Mouse (Mus musculus): Measurements from ENCODE around the gene Rab11fip4. TPM values are rescaled to one million over a fixed set of nuclear protein-coding genes. Genes with fewer than 3 reads are reported as not detected.

Rab11fip4 gene
- polyA plus RNA-seq, 1 experiment from 2014 or later = 1.3 TPM

DNA sequence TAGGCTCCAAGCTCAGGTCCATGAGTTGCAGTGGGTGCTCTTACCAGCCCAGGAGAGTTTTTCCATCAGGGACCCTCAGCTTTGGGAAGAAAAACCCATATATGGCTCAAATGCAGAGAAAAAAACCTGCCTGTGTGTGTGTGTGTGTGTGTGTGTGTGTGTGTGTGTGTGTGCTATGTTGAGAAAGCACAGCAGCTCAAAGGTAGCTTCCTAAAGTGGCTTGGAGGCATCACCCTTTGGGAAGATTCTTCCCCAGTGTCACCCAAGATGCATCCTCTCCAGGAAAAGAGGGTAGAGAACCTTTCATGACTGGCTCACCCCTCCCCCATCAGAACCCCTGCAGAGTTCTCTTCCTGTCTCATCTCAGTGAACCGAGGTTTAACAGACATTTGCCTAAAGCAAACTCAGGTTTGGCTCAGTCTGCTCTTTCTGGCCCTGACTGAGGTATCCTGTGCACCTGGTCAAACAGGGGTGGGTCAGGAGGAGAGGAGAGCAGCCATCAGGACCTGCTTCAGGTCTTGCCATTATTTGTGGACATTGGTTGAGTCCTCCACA, 21.1 kb downstream of the Rab11fip4 start:
- Histone ChIP-seq H3K4me3 (ENCODE audit: low read length) (no peak overlapping the region), H3K9ac (ENCODE audit: low read depth, low read length) (no peak overlapping the region), H3K4me2 (ENCODE audit: low read depth, low read length) (no peak overlapping the region), H3K36me3 (ENCODE audit: control insufficient read depth, insufficient read depth, low read length) (no peaks in the 10 kb centered on the region), H3K9me3 (ENCODE audit: control insufficient read depth, low read length) (no peaks in the 10 kb centered on the region), H3K27ac (ENCODE audit: low read length) (no peak overlapping the region), H3K4me1 (ENCODE audit: control insufficient read depth, insufficient read depth, low read length) (peaks cover 14% of the 10 kb centered on the region), H3K27me3 (replicated peaks; ENCODE audit: control insufficient read depth, insufficient read depth, low read length) (no peaks in the 10 kb centered on the region)
- WGBS = 17% methylated on average over 1 of the region's 1 CpGs
- ATAC-seq = no peak

DNA sequence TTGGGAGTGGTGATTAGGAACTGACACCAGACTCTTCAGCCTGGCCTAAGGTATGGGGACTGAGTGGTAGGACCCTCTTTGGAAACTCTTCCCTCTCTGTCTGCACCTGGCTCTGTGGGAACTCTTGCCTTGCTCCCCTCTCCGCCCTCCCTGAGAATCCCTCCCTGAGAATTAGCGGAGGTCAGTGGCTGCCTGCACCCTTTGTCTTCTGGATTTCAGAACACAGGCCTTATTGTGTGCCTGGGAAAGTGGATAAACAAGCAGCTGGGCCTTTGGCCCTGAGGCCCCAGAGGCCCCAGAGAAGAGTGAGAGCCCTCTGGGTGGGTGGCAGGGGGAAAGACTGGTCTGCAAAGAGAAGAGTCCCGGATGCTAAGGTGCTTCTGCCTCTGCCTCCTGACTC, 22.1 kb downstream of the Rab11fip4 start:
- 46% methylated on average over 3 of the region's 3 CpGs for WGBS
- H3K9me3 ChIP-seq (ENCODE audit: control insufficient read depth, low read length) = no peaks in the 10 kb centered on the region
- H3K27me3 ChIP-seq (replicated peaks; ENCODE audit: control insufficient read depth, insufficient read depth, low read length) = no peaks in the 10 kb centered on the region
- no peaks in the 10 kb centered on the region for H3K36me3 ChIP-seq (ENCODE audit: control insufficient read depth, insufficient read depth, low read length)
- H3K9ac ChIP-seq (ENCODE audit: low read depth, low read length) = no peak overlapping the region
- no peak overlapping the region for H3K4me2 ChIP-seq (ENCODE audit: low read depth, low read length)
- no peak overlapping the region for H3K27ac ChIP-seq (ENCODE audit: low read length)
- peaks cover 14% of the 10 kb centered on the region for H3K4me1 ChIP-seq (ENCODE audit: control insufficient read depth, insufficient read depth, low read length)
- ATAC-seq = no peak
- H3K4me3 ChIP-seq (ENCODE audit: low read length) = no peak overlapping the region

DNA sequence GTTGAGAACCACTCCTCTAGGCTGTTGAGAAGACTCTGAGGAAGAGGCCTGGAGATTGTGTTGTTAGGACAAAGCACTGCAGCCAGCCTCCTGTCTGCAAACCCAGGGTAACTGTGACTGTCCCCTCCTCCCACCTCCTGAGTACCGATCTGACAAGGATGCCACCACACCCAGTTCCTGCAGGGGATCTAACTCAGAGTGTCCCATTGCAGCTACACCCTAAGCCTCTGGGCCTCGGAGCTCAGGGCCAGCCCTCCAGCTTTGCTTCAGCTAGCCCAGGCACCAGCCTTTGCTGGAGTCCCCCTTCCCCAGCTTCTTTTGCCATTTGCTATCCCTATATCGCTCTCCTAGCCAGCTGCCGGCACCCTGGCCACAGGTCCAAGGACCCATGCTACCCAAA, 22.7 kb downstream of the Rab11fip4 start:
- WGBS = 60% methylated on average over 4 of the region's 4 CpGs
- no peak overlapping the region for H3K27ac ChIP-seq (ENCODE audit: low read length)
- peaks cover 14% of the 10 kb centered on the region for H3K4me1 ChIP-seq (ENCODE audit: control insufficient read depth, insufficient read depth, low read length)
- H3K27me3 ChIP-seq (replicated peaks; ENCODE audit: control insufficient read depth, insufficient read depth, low read length) = no peaks in the 10 kb centered on the region
- no peak overlapping the region for H3K9ac ChIP-seq (ENCODE audit: low read depth, low read length)
- no peak for ATAC-seq
- H3K4me3 ChIP-seq (ENCODE audit: low read length) = no peak overlapping the region
- H3K9me3 ChIP-seq (ENCODE audit: control insufficient read depth, low read length) = no peaks in the 10 kb centered on the region
- no peak overlapping the region for H3K4me2 ChIP-seq (ENCODE audit: low read depth, low read length)
- H3K36me3 ChIP-seq (ENCODE audit: control insufficient read depth, insufficient read depth, low read length) = no peaks in the 10 kb centered on the region

DNA sequence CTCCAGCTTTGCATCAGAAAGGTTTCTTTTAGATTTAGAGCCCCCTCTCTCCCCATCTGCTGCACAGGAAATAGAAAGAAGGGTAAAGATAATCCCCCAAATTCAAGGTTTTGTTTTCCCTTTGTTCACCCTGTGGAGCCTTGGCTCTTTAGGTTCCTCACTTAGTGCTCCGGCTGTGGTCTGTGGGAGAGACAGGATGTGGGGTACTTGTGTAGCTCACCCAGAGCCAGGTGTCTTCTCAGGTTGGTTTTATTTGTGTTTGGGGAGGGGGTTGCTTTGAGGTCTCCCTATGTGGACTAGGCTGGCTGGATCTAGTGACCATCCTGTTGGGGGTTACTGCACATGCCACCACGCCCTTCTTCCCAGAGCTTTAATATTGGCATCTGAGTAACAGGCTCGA, 23.9 kb downstream of the Rab11fip4 start:
- H3K4me2 ChIP-seq (ENCODE audit: low read depth, low read length) = no peak overlapping the region
- no peaks in the 10 kb centered on the region for H3K27me3 ChIP-seq (replicated peaks; ENCODE audit: control insufficient read depth, insufficient read depth, low read length)
- 74% methylated on average over 3 of the region's 3 CpGs for WGBS
- no peak overlapping the region for H3K4me3 ChIP-seq (ENCODE audit: low read length)
- H3K9ac ChIP-seq (ENCODE audit: low read depth, low read length) = no peak overlapping the region
- no peak for ATAC-seq
- H3K36me3 ChIP-seq (ENCODE audit: control insufficient read depth, insufficient read depth, low read length) = no peaks in the 10 kb centered on the region
- no peak overlapping the region for H3K27ac ChIP-seq (ENCODE audit: low read length)
- H3K9me3 ChIP-seq (ENCODE audit: control insufficient read depth, low read length) = no peaks in the 10 kb centered on the region
- peaks cover 14% of the 10 kb centered on the region for H3K4me1 ChIP-seq (ENCODE audit: control insufficient read depth, insufficient read depth, low read length)

DNA sequence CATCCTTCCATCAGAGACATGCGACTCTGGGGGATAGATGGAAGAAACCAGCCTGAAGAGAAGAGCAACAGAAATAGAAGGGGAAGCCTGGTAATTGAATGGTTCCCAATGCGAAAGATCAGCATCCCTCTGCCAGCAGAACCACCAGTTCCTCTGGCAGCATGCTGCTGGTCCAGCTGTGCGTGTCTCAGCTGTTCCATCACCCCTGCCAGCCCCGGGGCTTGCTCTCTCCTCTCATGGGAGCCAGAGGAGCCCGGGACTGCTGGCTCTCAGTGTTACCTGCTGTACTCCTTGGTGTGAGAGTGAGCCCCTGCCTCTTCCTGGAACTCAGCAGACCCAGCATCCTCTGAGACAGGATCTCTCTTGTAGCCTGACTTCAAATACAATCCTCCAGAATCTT, 24.9 kb downstream of the Rab11fip4 start:
- 59% methylated on average over 5 of the region's 5 CpGs for WGBS
- Histone ChIP-seq H3K27me3 (replicated peaks; ENCODE audit: control insufficient read depth, insufficient read depth, low read length) (no peaks in the 10 kb centered on the region), H3K9me3 (ENCODE audit: control insufficient read depth, low read length) (no peaks in the 10 kb centered on the region)

DNA sequence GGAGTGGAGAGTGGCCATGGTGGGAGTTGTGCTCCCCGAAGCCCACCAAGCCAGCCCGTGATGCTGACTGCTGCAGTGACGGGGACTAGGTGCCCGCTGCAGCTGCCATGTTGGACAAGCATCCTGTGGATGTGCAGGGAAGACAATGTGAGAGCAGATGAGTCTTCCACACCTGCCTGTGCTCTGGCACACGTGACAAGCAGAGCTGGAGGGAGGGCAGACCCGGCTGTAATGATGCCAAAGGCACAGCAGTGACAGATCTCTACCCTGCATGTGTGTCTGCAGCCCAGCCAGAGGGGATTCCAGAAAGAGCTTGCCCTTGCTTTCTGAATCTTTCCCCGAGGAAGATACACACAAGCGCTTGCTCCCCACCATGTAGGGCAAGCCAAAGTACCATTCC, 27.0 kb downstream of the Rab11fip4 start:
- 85% methylated on average over 8 of the region's 8 CpGs for WGBS
- no peak overlapping the region for H3K4me2 ChIP-seq (ENCODE audit: low read depth, low read length)
- no peaks in the 10 kb centered on the region for H3K36me3 ChIP-seq (ENCODE audit: control insufficient read depth, insufficient read depth, low read length)
- H3K4me1 ChIP-seq (ENCODE audit: control insufficient read depth, insufficient read depth, low read length) = no peaks in the 10 kb centered on the region
- no peaks in the 10 kb centered on the region for H3K9me3 ChIP-seq (ENCODE audit: control insufficient read depth, low read length)
- no peak for ATAC-seq
- no peak overlapping the region for H3K9ac ChIP-seq (ENCODE audit: low read depth, low read length)
- no peaks in the 10 kb centered on the region for H3K27me3 ChIP-seq (replicated peaks; ENCODE audit: control insufficient read depth, insufficient read depth, low read length)
- no peak overlapping the region for H3K4me3 ChIP-seq (ENCODE audit: low read length)
- H3K27ac ChIP-seq (ENCODE audit: low read length) = no peak overlapping the region

More for the DNA sequence above, 24.9 kb downstream of the Rab11fip4 start:
- no peaks in the 10 kb centered on the region for H3K36me3 ChIP-seq (ENCODE audit: control insufficient read depth, insufficient read depth, low read length)
- H3K9ac ChIP-seq (ENCODE audit: low read depth, low read length) = no peak overlapping the region
- no peak overlapping the region for H3K4me2 ChIP-seq (ENCODE audit: low read depth, low read length)
- ATAC-seq = no peak
- H3K4me1 ChIP-seq (ENCODE audit: control insufficient read depth, insufficient read depth, low read length) = peaks cover 7% of the 10 kb centered on the region
- no peak overlapping the region for H3K27ac ChIP-seq (ENCODE audit: low read length)
- H3K4me3 ChIP-seq (ENCODE audit: low read length) = no peak overlapping the region

DNA sequence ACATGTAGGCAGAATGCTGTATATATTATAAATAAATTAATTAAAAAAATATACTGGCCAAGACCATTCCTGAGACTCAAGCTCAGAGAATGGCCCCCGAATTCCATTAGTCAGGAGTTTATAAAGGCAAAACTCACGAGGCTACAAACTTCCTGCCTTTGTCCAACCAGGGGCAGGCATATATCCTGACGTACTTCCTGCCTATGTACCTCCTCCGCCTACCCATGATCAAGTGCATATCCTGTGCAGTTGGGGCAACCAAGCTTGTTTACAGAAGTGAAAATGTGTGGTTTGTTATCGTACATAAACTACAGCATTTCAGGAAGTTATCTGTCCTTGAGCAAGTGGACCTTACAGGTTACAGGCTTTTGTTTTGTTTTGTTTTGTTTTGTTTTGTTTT, 32.0 kb downstream of the Rab11fip4 start:
- Histone ChIP-seq H3K9me3 (ENCODE audit: control insufficient read depth, low read length) (no peaks in the 10 kb centered on the region), H3K4me2 (ENCODE audit: low read depth, low read length) (no peak overlapping the region), H3K36me3 (ENCODE audit: control insufficient read depth, insufficient read depth, low read length) (no peaks in the 10 kb centered on the region), H3K4me3 (ENCODE audit: low read length) (no peak overlapping the region), H3K9ac (ENCODE audit: low read depth, low read length) (no peak overlapping the region), H3K27me3 (replicated peaks; ENCODE audit: control insufficient read depth, insufficient read depth, low read length) (no peaks in the 10 kb centered on the region), H3K27ac (ENCODE audit: low read length) (no peak overlapping the region), H3K4me1 (ENCODE audit: control insufficient read depth, insufficient read depth, low read length) (no peaks in the 10 kb centered on the region)
- 75% methylated on average over 5 of the region's 5 CpGs for WGBS
- ATAC-seq = no peak

DNA sequence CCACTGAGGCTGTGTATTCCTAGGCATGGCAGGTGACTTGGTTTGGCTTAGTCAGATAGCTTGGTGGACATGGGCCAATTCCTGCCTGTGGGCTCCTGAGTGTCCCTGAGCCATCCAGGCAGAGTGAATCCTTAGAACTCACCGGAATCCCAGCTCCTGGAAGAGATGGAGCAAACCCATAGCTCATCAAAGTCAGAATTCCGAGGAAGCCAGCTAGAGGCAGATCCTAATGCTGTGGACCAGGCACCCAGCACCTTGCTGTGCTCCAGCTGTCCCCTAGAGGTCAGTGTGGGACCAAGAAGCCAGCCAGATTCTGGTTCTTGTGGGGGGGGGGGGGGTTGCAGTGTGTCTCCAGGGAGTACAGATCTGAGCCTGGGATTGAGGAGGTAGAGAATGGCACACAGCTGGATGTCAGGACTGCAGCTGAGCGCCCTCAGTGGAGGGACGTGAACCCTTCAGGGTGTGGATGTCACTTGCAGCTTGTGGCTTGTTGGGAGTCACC, 33.8 kb downstream of the Rab11fip4 start:
- WGBS = 20% methylated on average over 4 of the region's 4 CpGs
- H3K4me3 ChIP-seq (ENCODE audit: low read length) = no peak overlapping the region
- 0 out of 2 replicates have a peak, but pooled peaks have one; percentile 28 for ATAC-seq
- H3K9ac ChIP-seq (ENCODE audit: low read depth, low read length) = no peak overlapping the region
- H3K4me1 ChIP-seq (ENCODE audit: control insufficient read depth, insufficient read depth, low read length) = no peaks in the 10 kb centered on the region
- H3K9me3 ChIP-seq (ENCODE audit: control insufficient read depth, low read length) = no peaks in the 10 kb centered on the region
- no peaks in the 10 kb centered on the region for H3K27me3 ChIP-seq (replicated peaks; ENCODE audit: control insufficient read depth, insufficient read depth, low read length)
- no peaks in the 10 kb centered on the region for H3K36me3 ChIP-seq (ENCODE audit: control insufficient read depth, insufficient read depth, low read length)
- H3K4me2 ChIP-seq (ENCODE audit: low read depth, low read length) = no peak overlapping the region
- no peak overlapping the region for H3K27ac ChIP-seq (ENCODE audit: low read length)

DNA sequence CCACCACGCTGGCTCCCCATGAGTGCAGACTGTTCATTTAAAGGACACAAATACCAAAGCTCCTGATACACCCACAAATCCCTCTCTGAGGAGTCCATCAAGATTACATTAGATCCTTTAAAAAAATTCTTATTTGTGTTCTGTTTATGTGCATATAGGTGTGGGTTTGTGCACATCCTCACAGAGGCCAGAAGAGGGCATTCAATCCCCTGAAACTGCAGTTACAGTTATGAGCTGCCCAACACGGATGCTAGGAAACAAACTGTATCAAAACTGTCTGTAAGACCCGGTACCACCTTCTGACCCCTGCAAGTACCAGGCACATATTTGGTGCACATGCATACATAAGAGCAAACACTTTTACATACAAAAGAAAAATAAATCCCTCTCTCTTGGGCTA, 37.7 kb downstream of the Rab11fip4 start:
- Histone ChIP-seq H3K9ac (ENCODE audit: low read depth, low read length) (no peak overlapping the region), H3K27me3 (replicated peaks; ENCODE audit: control insufficient read depth, insufficient read depth, low read length) (no peaks in the 10 kb centered on the region), H3K4me2 (ENCODE audit: low read depth, low read length) (no peak overlapping the region), H3K36me3 (ENCODE audit: control insufficient read depth, insufficient read depth, low read length) (no peaks in the 10 kb centered on the region), H3K9me3 (ENCODE audit: control insufficient read depth, low read length) (no peaks in the 10 kb centered on the region), H3K4me1 (ENCODE audit: control insufficient read depth, insufficient read depth, low read length) (no peaks in the 10 kb centered on the region), H3K4me3 (ENCODE audit: low read length) (no peak overlapping the region), H3K27ac (ENCODE audit: low read length) (no peak overlapping the region)
- 70% methylated on average over 3 of the region's 3 CpGs for WGBS
- ATAC-seq = no peak

DNA sequence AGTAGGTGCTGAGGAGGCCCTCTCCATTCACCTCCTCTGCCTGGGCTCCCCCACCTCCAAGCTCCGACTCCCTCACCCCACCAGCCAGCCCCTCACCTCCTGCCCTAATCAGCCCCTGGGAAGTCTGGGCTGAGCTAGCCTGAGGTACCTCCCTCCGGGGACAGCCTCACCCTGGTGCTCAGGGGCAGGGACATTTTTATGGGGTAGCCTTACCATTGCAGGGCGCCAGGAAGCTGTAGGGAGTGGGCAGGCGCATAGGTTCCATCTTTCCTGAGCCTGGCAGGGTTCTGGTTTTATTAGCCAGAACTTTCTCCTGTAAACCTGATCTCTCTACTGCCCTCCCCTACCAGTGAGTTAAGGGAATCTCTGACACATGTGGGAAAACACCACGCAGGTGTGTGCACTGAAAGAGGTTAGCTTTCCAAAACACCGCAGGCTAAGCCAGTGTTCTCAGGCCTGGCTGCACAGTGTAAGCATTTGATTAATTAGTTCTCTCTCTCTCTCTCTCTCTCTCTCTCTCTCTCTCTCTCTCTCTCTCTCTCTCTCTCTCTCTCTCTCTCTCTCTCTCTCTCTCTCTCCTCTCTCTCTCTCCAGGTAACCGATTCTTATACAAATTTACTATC, 38.9 kb downstream of the Rab11fip4 start:
- WGBS = 76% methylated on average over 7 of the region's 7 CpGs
- Histone ChIP-seq H3K36me3 (ENCODE audit: control insufficient read depth, insufficient read depth, low read length) (no peaks in the 10 kb centered on the region), H3K9ac (ENCODE audit: low read depth, low read length) (no peak overlapping the region), H3K4me3 (ENCODE audit: low read length) (no peak overlapping the region), H3K27ac (ENCODE audit: low read length) (no peak overlapping the region), H3K4me1 (ENCODE audit: control insufficient read depth, insufficient read depth, low read length) (no peaks in the 10 kb centered on the region), H3K4me2 (ENCODE audit: low read depth, low read length) (no peak overlapping the region), H3K27me3 (replicated peaks; ENCODE audit: control insufficient read depth, insufficient read depth, low read length) (no peaks in the 10 kb centered on the region), H3K9me3 (ENCODE audit: control insufficient read depth, low read length) (no peaks in the 10 kb centered on the region)
- no peak for ATAC-seq

Measured in intestine, embryonic 16.5 days (tissue).